Comparison of ENCODE assay signal across 9 mouse cellular contexts in the genomic region with DNA sequence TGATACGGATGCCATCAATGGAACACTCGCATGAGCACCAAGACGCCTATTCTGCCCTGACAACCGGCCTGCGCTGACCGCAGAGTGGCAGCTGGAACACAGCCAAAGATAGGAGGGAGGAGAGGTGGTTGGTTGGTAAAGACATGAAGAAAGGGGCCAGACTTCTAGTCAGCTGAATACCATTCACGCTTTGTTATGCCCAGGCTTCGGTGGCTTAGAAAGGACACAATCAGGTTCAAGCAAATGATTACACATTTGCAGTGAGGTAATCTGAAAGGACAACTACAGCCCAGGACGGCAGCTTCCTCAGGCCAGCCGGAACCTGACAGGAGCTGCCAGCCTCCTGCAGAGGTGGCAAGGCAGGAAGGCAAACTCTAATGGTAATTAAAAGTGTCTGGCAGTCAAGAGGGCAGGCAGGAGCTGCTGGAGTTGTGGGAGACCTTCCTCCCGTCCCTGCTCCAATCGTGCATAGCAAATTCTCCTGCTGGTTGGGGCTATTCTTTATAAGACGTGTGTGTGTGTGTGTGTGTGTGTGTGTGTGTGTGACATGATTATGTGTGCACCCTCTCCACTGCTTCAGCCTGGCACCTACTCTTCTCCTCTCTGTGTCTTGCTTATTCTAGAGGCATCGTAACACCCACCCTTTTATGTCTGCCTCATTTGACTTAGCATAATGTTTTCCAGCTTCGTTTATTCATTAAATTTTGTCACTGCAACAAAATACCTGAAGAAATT.
A peak's percentile ranks its signal among the peaks of the same experiment; 100 is the strongest.
DNase-seq lines count a peak whose midpoint lies in the region; ATAC-seq lines count a peak whose summit lies in the region.
"Had no signal": no experiment of that assay in that cellular context is flagged by ENCODE, and none has a peak within 500 bp of the region (broad histone marks: within the 10 kb centered on the region; RNA-seq: fewer than 3 reads in every experiment).

No protein-coding gene starts in this region.

- no peaks in the 10 kb centered on the region for H3K36me3 ChIP-seq in heart, embryonic 10.5 days
- no peaks in the 10 kb centered on the region for H3K36me3 ChIP-seq in forebrain, embryonic 16.5 days (ENCODE audit: control insufficient read depth, insufficient read depth)
- H3K36me3 ChIP-seq in kidney, embryonic 16.5 days (ENCODE audit: insufficient read depth, low read length) = no peaks in the 10 kb centered on the region
- H3K36me3 ChIP-seq in midbrain, embryonic 15.5 days (replicated peaks) = no peaks in the 10 kb centered on the region
- H3K36me3 ChIP-seq: intestine, embryonic 15.5 days had no signal

- no peak overlapping the region for H3K4me3 ChIP-seq in heart, embryonic 10.5 days
- no peak overlapping the region for H3K4me3 ChIP-seq in forebrain, embryonic 16.5 days (replicated peaks; ENCODE audit: low read length)
- no peak overlapping the region for H3K4me3 ChIP-seq in kidney, embryonic 16.5 days (ENCODE audit: low read length)
- H3K4me3 ChIP-seq in midbrain, embryonic 15.5 days = no peak overlapping the region
- H3K4me3 ChIP-seq: intestine, embryonic 15.5 days had no signal

- no peak for DNase-seq in heart, embryonic 10.5 days (ENCODE audit: low spot score)
- no peak for DNase-seq in heart, adult 9 months (ENCODE audit: low spot score in 2 of 2)
- DNase-seq in thymus, postnatal 10 days (ENCODE audit: low spot score in 2 of 2) = no peak

- H3K9ac ChIP-seq in forebrain, embryonic 16.5 days (replicated peaks; ENCODE audit: low read depth, low read length) = 0 out of 2 replicates have a peak overlapping the region, but pooled peaks have one; percentile 5
- no peak overlapping the region for H3K9ac ChIP-seq in kidney, embryonic 16.5 days (replicated peaks; ENCODE audit: low read length)
- no peak overlapping the region for H3K9ac ChIP-seq in midbrain, embryonic 15.5 days
- H3K9ac ChIP-seq: intestine, embryonic 15.5 days had no signal

- peaks cover 8% of the 10 kb centered on the region; the same call in 1 of the 2 replicates for H3K4me1 ChIP-seq in heart, embryonic 10.5 days
- H3K4me1 ChIP-seq in forebrain, embryonic 16.5 days (replicated peaks; ENCODE audit: control insufficient read depth, insufficient read depth, low read length) = peaks cover 7% of the 10 kb centered on the region
- H3K4me1 ChIP-seq in kidney, embryonic 16.5 days (ENCODE audit: insufficient read depth, low read length) = peaks cover 7% of the 10 kb centered on the region
- H3K4me1 ChIP-seq in midbrain, embryonic 15.5 days = peaks cover 9% of the 10 kb centered on the region
- H3K4me1 ChIP-seq: intestine, embryonic 15.5 days had no signal

- H3K27me3 ChIP-seq in heart, embryonic 10.5 days (ENCODE audit: insufficient read depth, poor library complexity, severe bottlenecking) = no peaks in the 10 kb centered on the region
- H3K27me3 ChIP-seq in forebrain, embryonic 16.5 days (replicated peaks; ENCODE audit: control insufficient read depth, insufficient read depth, low read length) = no peaks in the 10 kb centered on the region
- H3K27me3 ChIP-seq in kidney, embryonic 16.5 days (ENCODE audit: insufficient read depth, low read length) = no peaks in the 10 kb centered on the region
- H3K27me3 ChIP-seq in midbrain, embryonic 15.5 days (replicated peaks) = no peaks in the 10 kb centered on the region
- H3K27me3 ChIP-seq: intestine, embryonic 15.5 days had no signal

- ATAC-seq in forebrain, embryonic 16.5 days = peak; percentile 58
- peak; percentile 86 for ATAC-seq in kidney, embryonic 16.5 days (ENCODE audit: low FRiP score, low TSS enrichment)
- ATAC-seq in midbrain, embryonic 15.5 days (replicated peaks) = peak; percentile 78
- ATAC-seq in activated CD4-positive, CD25-positive, alpha-beta regulatory T cell, adult 4 months = no peak
- no peak for ATAC-seq in erythroid progenitor cell, adult 5-6 weeks (replicated peaks; ENCODE audit: low FRiP score, poor library complexity, severe bottlenecking)
- ATAC-seq: intestine, embryonic 15.5 days had no signal

- H3K9me3 ChIP-seq in heart, embryonic 10.5 days = no peaks in the 10 kb centered on the region
- H3K9me3 ChIP-seq in forebrain, embryonic 16.5 days (ENCODE audit: control insufficient read depth, low read length) = no peaks in the 10 kb centered on the region
- no peaks in the 10 kb centered on the region for H3K9me3 ChIP-seq in kidney, embryonic 16.5 days (ENCODE audit: low read length)
- H3K9me3 ChIP-seq in midbrain, embryonic 15.5 days = no peaks in the 10 kb centered on the region
- H3K9me3 ChIP-seq: intestine, embryonic 15.5 days had no signal

- H3K4me2 ChIP-seq in forebrain, embryonic 16.5 days (ENCODE audit: low read length) = no peak overlapping the region; the same call in 1 of the 2 replicates
- H3K4me2 ChIP-seq in kidney, embryonic 16.5 days (replicated peaks; ENCODE audit: low read depth, low read length) = no peak overlapping the region
- H3K4me2 ChIP-seq in midbrain, embryonic 15.5 days = peak overlapping the region; percentile 19; the same call in 1 of the 2 replicates
- H3K4me2 ChIP-seq: intestine, embryonic 15.5 days had no signal

- peak overlapping the region; percentile 42; the same call in 1 of the 2 replicates for H3K27ac ChIP-seq in heart, embryonic 10.5 days
- H3K27ac ChIP-seq in forebrain, embryonic 16.5 days (ENCODE audit: low read length) = no peak overlapping the region
- no peak overlapping the region for H3K27ac ChIP-seq in kidney, embryonic 16.5 days (ENCODE audit: low read length)
- peak overlapping the region; percentile 25; the same call in 1 of the 2 replicates for H3K27ac ChIP-seq in midbrain, embryonic 15.5 days
- H3K27ac ChIP-seq: intestine, embryonic 15.5 days had no signal

- WGBS in heart, embryonic 10.5 days = 41% methylated on average over 15 of the region's 15 CpGs
- 8% methylated on average over 15 of the region's 15 CpGs for WGBS in forebrain, embryonic 16.5 days
- 31% methylated on average over 15 of the region's 15 CpGs for WGBS in kidney, embryonic 16.5 days
- 26% methylated on average over 14 of the region's 15 CpGs for WGBS in midbrain, embryonic 15.5 days

Comparison
In these comparisons a context has a peak if more than half of its experiments do, and no peak if none do; other contexts are left out.
1. H3K27ac ChIP-seq: peak in heart, embryonic 10.5 days (single experiment) and midbrain, embryonic 15.5 days (single experiment); none in forebrain, embryonic 16.5 days (single experiment) and kidney, embryonic 16.5 days (single experiment).
2. ATAC-seq: peak in forebrain, embryonic 16.5 days (single experiment), kidney, embryonic 16.5 days (single experiment) and midbrain, embryonic 15.5 days (single experiment); none in activated CD4-positive, CD25-positive, alpha-beta regulatory T cell, adult 4 months (single experiment) and erythroid progenitor cell, adult 5-6 weeks (single experiment).